Mouse (Mus musculus): ENCODE measurements around the gene Ifna5. TPM values are rescaled to one million over a fixed set of nuclear protein-coding genes. Genes with fewer than 3 reads are reported as not detected.
A peak's percentile ranks its signal among the peaks of the same experiment; 100 is the strongest.

Gene Ifna5
- polyA plus RNA-seq, 1 experiment = not detected

DNA sequence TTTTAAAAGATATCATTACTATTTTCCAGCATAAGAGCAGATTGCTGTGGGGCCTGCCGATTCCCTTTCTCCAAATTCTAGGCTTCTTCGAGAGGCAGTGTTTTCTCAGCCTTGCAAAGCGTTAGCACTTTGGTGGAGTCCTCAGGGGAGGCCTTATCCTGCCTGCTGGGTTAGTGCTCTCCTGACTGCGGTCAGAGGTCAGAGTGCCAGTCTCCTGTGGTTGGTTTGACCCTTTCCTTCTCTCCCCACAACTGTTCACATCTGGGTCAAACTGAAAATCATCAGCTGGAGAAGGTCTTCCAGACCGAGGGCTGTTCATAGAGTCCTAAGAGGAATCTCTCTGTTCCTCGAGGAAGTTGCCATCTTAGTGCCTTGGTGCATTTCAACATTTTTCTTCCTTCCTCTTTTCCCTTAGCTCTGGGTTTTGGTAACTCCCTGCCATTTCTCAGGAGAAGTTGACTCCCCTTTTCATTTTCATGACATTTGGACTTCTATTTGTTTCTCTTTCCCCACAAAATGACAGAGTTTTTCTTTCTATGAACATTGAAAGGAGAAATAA, 29.8 kb downstream of the Ifna5 start:
- no peak overlapping the region for H3K27ac ChIP-seq (ENCODE audit: insufficient read depth, low read depth, low read length)
- no peak overlapping the region for H3K4me3 ChIP-seq (ENCODE audit: insufficient read depth, low read depth, low read length)
- H3K4me1 ChIP-seq (ENCODE audit: control insufficient read depth, insufficient read depth, low read length) = no peaks in the 10 kb centered on the region
- no peaks in the 10 kb centered on the region for H3K27me3 ChIP-seq (replicated peaks; ENCODE audit: control insufficient read depth, insufficient read depth, low read length)
- WGBS = 64% methylated on average over 6 of the region's 6 CpGs
- no peak for TF ChIP-seq CTCF (conservative IDR thresholded peaks at IDR 0.05; ENCODE audit: insufficient read depth, insufficient read length, low read depth, low read length)
- no peak for TF ChIP-seq POLR2A (IDR thresholded peaks at IDR 0.05; ENCODE audit: low read depth, low read length)
- H3K36me3 ChIP-seq (ENCODE audit: control insufficient read depth, insufficient read depth, low read length) = no peaks in the 10 kb centered on the region
- peak; percentile 21 for DNase-seq

- Histone ChIP-seq H3K36me3 (ENCODE audit: control insufficient read depth, insufficient read depth, low read length) (no peaks in the 10 kb centered on the region), H3K27ac (ENCODE audit: insufficient read depth, low read depth, low read length) (no peak overlapping the region), H3K4me1 (ENCODE audit: control insufficient read depth, insufficient read depth, low read length) (no peaks in the 10 kb centered on the region), H3K4me3 (ENCODE audit: insufficient read depth, low read depth, low read length) (no peak overlapping the region), H3K27me3 (replicated peaks; ENCODE audit: control insufficient read depth, insufficient read depth, low read length) (no peaks in the 10 kb centered on the region)
- 0% methylated on average over 8 of the region's 8 CpGs for WGBS
- peak; percentile 97 for TF ChIP-seq CTCF (conservative IDR thresholded peaks at IDR 0.05; ENCODE audit: insufficient read depth, insufficient read length, low read depth, low read length)
- no peak for TF ChIP-seq POLR2A (IDR thresholded peaks at IDR 0.05; ENCODE audit: low read depth, low read length)
- peak; percentile 76 for DNase-seq
Measured at GRCm38 (mm10) chr4:88867366-88867925, 32.1 kb downstream of the Ifna5 start.

DNA sequence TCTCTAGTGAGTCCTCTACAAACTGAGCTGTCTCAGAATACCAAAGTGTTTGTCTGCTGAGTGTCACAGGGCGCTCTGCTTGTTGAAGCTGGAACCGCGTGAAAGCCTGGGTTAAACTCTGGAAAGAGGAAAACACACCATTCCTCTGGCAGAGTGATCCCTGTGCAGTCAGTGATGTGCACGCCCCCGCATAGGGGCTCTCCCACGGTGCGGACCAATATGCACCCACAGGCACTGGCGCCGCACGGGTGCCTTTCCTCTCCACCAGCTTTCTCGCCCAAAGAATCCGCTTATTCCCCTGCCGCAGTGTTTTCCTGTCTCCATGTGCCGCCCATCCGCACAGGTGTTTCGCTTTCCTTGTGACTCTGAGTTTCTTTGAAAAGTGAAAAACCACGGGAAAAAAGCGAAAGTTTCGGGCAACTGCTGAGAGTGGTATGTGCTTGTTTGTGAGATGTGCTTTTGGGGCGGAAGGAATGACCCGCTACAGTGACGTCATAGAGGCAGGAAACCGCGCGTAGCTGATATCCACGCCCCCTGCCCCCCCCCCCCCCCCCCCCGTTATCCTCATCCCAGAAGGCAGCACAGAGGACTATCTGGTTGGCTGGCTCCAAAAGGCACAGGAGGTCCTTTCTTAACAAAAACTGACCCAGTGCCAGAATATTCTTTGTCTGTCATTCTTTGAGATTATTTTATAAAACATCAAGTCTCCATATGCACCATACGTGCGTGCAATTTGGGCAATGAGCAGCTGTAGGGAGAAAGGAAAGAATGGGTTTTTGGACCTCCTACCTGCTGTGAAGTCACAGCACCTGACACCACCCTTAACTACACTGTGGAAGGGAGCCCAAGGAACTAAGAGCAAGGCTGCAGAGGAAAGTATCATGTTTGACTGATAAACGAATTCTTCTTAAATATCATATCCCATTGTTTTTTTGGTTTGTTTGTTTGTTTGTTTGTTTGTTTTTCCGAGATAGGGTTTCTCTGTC, 32.9 kb downstream of the Ifna5 start:
- DNase-seq = peak; percentile 12
- Histone ChIP-seq H3K4me3 (ENCODE audit: insufficient read depth, low read depth, low read length) (peak overlapping the region; percentile 57), H3K36me3 (ENCODE audit: control insufficient read depth, insufficient read depth, low read length) (no peaks in the 10 kb centered on the region), H3K4me1 (ENCODE audit: control insufficient read depth, insufficient read depth, low read length) (no peaks in the 10 kb centered on the region), H3K27ac (ENCODE audit: insufficient read depth, low read depth, low read length) (no peak overlapping the region), H3K27me3 (replicated peaks; ENCODE audit: control insufficient read depth, insufficient read depth, low read length) (no peaks in the 10 kb centered on the region)
- TF ChIP-seq CTCF (conservative IDR thresholded peaks at IDR 0.05; ENCODE audit: insufficient read depth, insufficient read length, low read depth, low read length) (no peak), POLR2A (IDR thresholded peaks at IDR 0.05; ENCODE audit: low read depth, low read length) (no peak)
- 8% methylated on average over 31 of the region's 31 CpGs for WGBS

GRCm38 (mm10) chr4:88872691-88873090, 37.4 kb downstream of the Ifna5 start:
- DNase-seq = peak; percentile 51
- H3K27me3 ChIP-seq (replicated peaks; ENCODE audit: control insufficient read depth, insufficient read depth, low read length) = no peaks in the 10 kb centered on the region
- no peak overlapping the region for H3K4me3 ChIP-seq (ENCODE audit: insufficient read depth, low read depth, low read length)
- no peaks in the 10 kb centered on the region for H3K36me3 ChIP-seq (ENCODE audit: control insufficient read depth, insufficient read depth, low read length)
- TF ChIP-seq CTCF (conservative IDR thresholded peaks at IDR 0.05; ENCODE audit: insufficient read depth, insufficient read length, low read depth, low read length) = no peak
- no peak for TF ChIP-seq POLR2A (IDR thresholded peaks at IDR 0.05; ENCODE audit: low read depth, low read length)
- 0% methylated on average over 2 of the region's 2 CpGs for WGBS
- H3K27ac ChIP-seq (ENCODE audit: insufficient read depth, low read depth, low read length) = no peak overlapping the region
- no peaks in the 10 kb centered on the region for H3K4me1 ChIP-seq (ENCODE audit: control insufficient read depth, insufficient read depth, low read length)

- Histone ChIP-seq H3K4me1 (ENCODE audit: control insufficient read depth, insufficient read depth, low read length) (no peaks in the 10 kb centered on the region; the same call in 1 of the 2 replicates), H3K27me3 (replicated peaks; ENCODE audit: control insufficient read depth, insufficient read depth, low read length) (no peaks in the 10 kb centered on the region), H3K4me3 (ENCODE audit: insufficient read depth, low read depth, low read length) (no peak overlapping the region), H3K27ac (ENCODE audit: insufficient read depth, low read depth, low read length) (no peak overlapping the region), H3K36me3 (ENCODE audit: control insufficient read depth, insufficient read depth, low read length) (no peaks in the 10 kb centered on the region)
- no peak for DNase-seq
- WGBS = 61% methylated on average over 4 of the region's 4 CpGs
- TF ChIP-seq POLR2A (IDR thresholded peaks at IDR 0.05; ENCODE audit: low read depth, low read length) (no peak), CTCF (conservative IDR thresholded peaks at IDR 0.05; ENCODE audit: insufficient read depth, insufficient read length, low read depth, low read length) (no peak)
Measured at GRCm38 (mm10) chr4:88875435-88876095, 40.2 kb downstream of the Ifna5 start.

GRCm38 (mm10) chr4:88876520-88876919, 41.2 kb downstream of the Ifna5 start:
- Histone ChIP-seq H3K4me3 (ENCODE audit: insufficient read depth, low read depth, low read length) (no peak overlapping the region), H3K27me3 (replicated peaks; ENCODE audit: control insufficient read depth, insufficient read depth, low read length) (no peaks in the 10 kb centered on the region), H3K4me1 (ENCODE audit: control insufficient read depth, insufficient read depth, low read length) (no peaks in the 10 kb centered on the region; the same call in 1 of the 2 replicates), H3K36me3 (ENCODE audit: control insufficient read depth, insufficient read depth, low read length) (no peaks in the 10 kb centered on the region), H3K27ac (ENCODE audit: insufficient read depth, low read depth, low read length) (no peak overlapping the region)
- TF ChIP-seq CTCF (conservative IDR thresholded peaks at IDR 0.05; ENCODE audit: insufficient read depth, insufficient read length, low read depth, low read length) (no peak), POLR2A (IDR thresholded peaks at IDR 0.05; ENCODE audit: low read depth, low read length) (no peak)
- DNase-seq = no peak
- 88% methylated on average over 4 of the region's 4 CpGs for WGBS

Data from kidney, adult 2 months (tissue).